Mouse (Mus musculus) testis, adult 10 weeks (tissue): ENCODE results near the gene Pth. TPM values are rescaled to one million over a fixed set of nuclear protein-coding genes. Genes with fewer than 3 reads are reported as not detected.

Source experiments
- polyA plus RNA-seq: library from polyadenylated mRNA; stranded (reverse); fragments of 350-450 nt; fragmentation: Illumina TruSeq; extraction: RNeasy Lipid Tissue Mini Kit (QIAGEN cat#74804); gene quantifications from one replicate; pipeline ENCODE4 v1.2.3, GENCODE M21; 2014; ENCODE audit warnings: low read depth, low replicate concordance

Gene Pth
- not detected for polyA plus RNA-seq

DNA sequence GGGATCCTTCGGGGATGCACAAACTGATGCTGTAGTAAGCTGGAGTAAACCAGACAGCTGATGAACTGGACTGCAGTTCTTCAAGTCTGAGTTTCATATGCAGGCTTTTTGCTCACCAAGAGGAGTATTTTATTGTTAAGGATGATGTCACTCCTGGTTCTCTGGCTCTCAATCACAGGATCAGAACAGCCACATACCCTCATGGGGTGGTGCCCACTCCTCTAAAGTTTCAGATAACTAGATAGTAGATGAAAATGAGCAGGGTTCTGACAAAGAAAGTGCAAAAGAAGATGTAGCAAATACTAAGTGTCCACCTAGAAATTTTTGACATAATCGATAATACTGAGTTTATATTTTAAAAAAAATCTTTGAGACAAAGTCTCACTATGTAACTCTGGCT is at the start of gene Pth:
Gene Pth (minus strand): TSS at position 101 of the 400 bp plus-strand sequence.

DNA sequence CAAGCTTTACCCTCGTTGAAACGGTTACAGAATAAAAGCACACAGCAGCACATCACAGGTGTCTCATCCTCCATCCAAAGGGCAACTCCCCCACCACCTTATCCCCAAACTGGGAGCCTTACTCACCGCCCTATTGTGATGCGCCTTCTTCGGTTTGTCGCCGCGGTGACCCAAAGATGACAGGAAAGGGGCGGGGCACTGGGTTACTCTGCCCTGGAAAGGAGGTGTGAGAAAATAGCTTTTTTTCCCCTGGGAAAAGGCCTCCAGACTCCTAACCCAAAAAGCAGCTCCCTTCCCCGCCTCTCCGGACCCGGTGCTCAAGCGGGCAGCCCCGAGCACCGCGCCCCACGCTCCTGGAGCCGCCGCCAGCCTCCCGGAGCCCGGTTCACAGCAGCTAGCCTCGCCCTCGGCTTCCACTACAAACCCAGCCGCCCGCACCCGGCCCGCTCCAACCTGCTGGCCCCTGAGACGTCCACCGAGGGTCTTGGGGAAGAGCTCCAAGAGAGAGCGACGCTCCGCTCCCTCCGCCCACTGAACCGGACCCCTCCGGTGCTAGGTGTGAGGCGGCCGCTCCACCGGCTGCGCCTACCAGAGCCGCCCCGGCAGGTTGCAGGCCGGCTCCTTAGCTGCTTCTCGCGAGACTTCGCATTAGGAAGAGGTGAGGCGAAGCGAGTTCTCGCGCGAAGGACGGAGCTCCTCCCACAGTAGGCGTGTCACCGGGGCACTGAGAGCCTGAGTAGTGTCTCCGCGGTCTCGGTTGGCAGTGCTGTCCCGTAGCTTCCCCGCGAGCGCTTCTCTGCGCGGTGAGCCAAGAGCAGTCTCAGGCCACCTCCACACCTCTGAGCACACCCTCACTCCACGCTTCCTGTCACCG is 19.4 kb downstream of the Pth start, which contains the start of gene Btbd10:
Gene Btbd10 (minus strand): TSS at position 647 of the 874 bp plus-strand sequence.

Other genes with a start within 250 kb of the Pth start
- 4.7 TPM for gene Arntl, start 181.1 kb downstream of the Pth start, polyA plus RNA-seq
- gene Btbd10, start 19.2 kb downstream of the Pth start, polyA plus RNA-seq, result 215 TPM
- gene Far1, start 125.3 kb upstream of the Pth start, polyA plus RNA-seq, result 168 TPM